Mouse (Mus musculus): ENCODE data around the gene Tbx3.

GRCm38 (mm10) chr5:119692425-119692824 lies 22.0 kb downstream of the Tbx3 start:
- no peak for TF ChIP-seq MAFK (IDR thresholded peaks at IDR 0.05; ENCODE audit: insufficient read depth, low read depth, low read length)
- TF ChIP-seq CHD2 (IDR thresholded peaks at IDR 0.05; ENCODE audit: low read depth, low read length): no peak
